Mouse (Mus musculus) liver, adult 10 weeks (tissue): ENCODE results near the gene Vmn1r122. TPM values are rescaled to one million over a fixed set of nuclear protein-coding genes. Genes with fewer than 3 reads are reported as not detected.

Experiments
- polyA plus RNA-seq: library from polyadenylated mRNA; stranded (reverse); fragments of 350-450 nt; fragmentation: Illumina TruSeq; extraction: RNeasy Lipid Tissue Mini Kit (QIAGEN cat#74804); gene quantifications from one replicate; pipeline ENCODE4 v1.2.3, GENCODE M21; 2014; ENCODE audit warnings: low read depth, low replicate concordance

Gene Vmn1r122
- not detected for polyA plus RNA-seq

GRCm38 (mm10) chr7:21134028-21134427, at the start of gene Vmn1r122:
TSS of gene Vmn1r122 (minus strand) at chr7:21134128.

GRCm38 (mm10) chr7:21161885-21162284, 28.0 kb upstream of the Vmn1r122 start, which contains the start of gene Vmn1r123:
TSS of gene Vmn1r123 (plus strand) at chr7:21162185.

GRCm38 (mm10) chr7:21098413-21098812, 35.5 kb downstream of the Vmn1r122 start, which contains the start of gene Vmn1r121:
TSS of gene Vmn1r121 (minus strand) at chr7:21098513.

Other genes starting within 250 kb of the Vmn1r122 start
- gene Vmn1r118, start 221.8 kb downstream of the Vmn1r122 start, polyA plus RNA-seq = not detected
- not detected for gene Vmn1r119, start 121.7 kb downstream of the Vmn1r122 start, polyA plus RNA-seq
- not detected for gene Vmn1r120, start 80.3 kb downstream of the Vmn1r122 start, polyA plus RNA-seq
- gene Vmn1r121, start 35.6 kb downstream of the Vmn1r122 start, polyA plus RNA-seq = not detected
- not detected for gene Vmn1r123, start 28.1 kb upstream of the Vmn1r122 start, polyA plus RNA-seq
- gene Gm5157, start 56.3 kb upstream of the Vmn1r122 start, polyA plus RNA-seq = not detected
- not detected for gene Vmn1r124, start 126.5 kb upstream of the Vmn1r122 start, polyA plus RNA-seq
- not detected for gene Vmn1r125, start 138.1 kb upstream of the Vmn1r122 start, polyA plus RNA-seq
- gene Vmn1r126, start 167.3 kb upstream of the Vmn1r122 start, polyA plus RNA-seq = not detected
- gene Vmn1r127, start 185.7 kb upstream of the Vmn1r122 start, polyA plus RNA-seq = not detected
- gene Vmn1r128, start 215.2 kb upstream of the Vmn1r122 start, polyA plus RNA-seq = not detected
- not detected for gene Vmn1r129, start 227.2 kb upstream of the Vmn1r122 start, polyA plus RNA-seq